In the genomic region with DNA sequence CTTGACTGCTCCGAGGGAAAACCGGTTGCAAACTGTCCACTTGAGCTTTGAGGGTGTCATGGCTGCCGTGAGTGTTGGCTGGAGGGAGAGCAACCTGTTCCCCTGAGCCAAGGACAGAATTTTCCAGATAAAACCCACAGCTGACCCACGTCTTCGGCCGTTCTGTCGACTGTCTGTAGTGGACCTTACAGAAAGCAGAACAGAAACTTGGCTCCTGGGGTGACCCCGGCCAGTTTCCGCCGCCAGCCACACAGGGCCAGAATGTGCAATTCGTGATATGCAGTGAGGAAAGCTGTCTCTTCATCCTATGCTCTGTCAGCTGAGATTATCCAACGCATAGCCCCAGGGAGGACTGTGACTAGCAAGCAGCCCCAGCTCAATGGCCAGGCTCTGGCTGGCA, we compare ENCODE assay signal across 8 mouse cellular contexts.
DNase-seq lines count a peak whose midpoint lies in the region; ATAC-seq and TF ChIP-seq lines count a peak whose summit lies in the region.

No protein-coding gene starts in this region.

- H3K4me1 ChIP-seq in thymus, adult 2 months (replicated peaks; ENCODE audit: control insufficient read depth, insufficient read depth, low read length): peaks cover 35% of the 10 kb centered on the region
- peaks cover 13% of the 10 kb centered on the region for H3K4me1 ChIP-seq in limb, embryonic 14.5 days (ENCODE audit: control insufficient read depth, insufficient read depth, low read length)
- H3K4me1 ChIP-seq in stomach, postnatal 0 days (replicated peaks; ENCODE audit: control insufficient read depth, insufficient read depth): no peaks in the 10 kb centered on the region

- H3K9me3 ChIP-seq in limb, embryonic 14.5 days (ENCODE audit: control insufficient read depth, low read length): no peaks in the 10 kb centered on the region
- H3K9me3 ChIP-seq in stomach, postnatal 0 days (ENCODE audit: control insufficient read depth, low read length): no peaks in the 10 kb centered on the region

- H3K27me3 ChIP-seq in thymus, adult 2 months (ENCODE audit: control insufficient read depth, insufficient read depth, low read length): no peaks in the 10 kb centered on the region
- no peaks in the 10 kb centered on the region for H3K27me3 ChIP-seq in limb, embryonic 14.5 days (ENCODE audit: control insufficient read depth, insufficient read depth, low read length)
- no peaks in the 10 kb centered on the region for H3K27me3 ChIP-seq in stomach, postnatal 0 days (ENCODE audit: control insufficient read depth, insufficient read depth, low read length)

- H3K9ac ChIP-seq in limb, embryonic 14.5 days (ENCODE audit: low read depth, low read length, severe bottlenecking): no peak overlapping the region
- no peak overlapping the region for H3K9ac ChIP-seq in stomach, postnatal 0 days (ENCODE audit: low read length)

- no peak for TF ChIP-seq EP300 in stomach, postnatal 0 days (optimal IDR thresholded peaks at IDR 0.05)

- no peak for TF ChIP-seq POLR2A in thymus, adult 2 months (IDR thresholded peaks at IDR 0.05; ENCODE audit: control insufficient read depth, extremely low read depth, insufficient read depth, low read length, poor library complexity)
- TF ChIP-seq POLR2A in limb, embryonic 14.5 days (IDR thresholded peaks at IDR 0.05; ENCODE audit: borderline replicate concordance, extremely low read depth, insufficient read depth, insufficient read length): no peak

- no peak overlapping the region for H3K4me2 ChIP-seq in limb, embryonic 14.5 days (replicated peaks; ENCODE audit: low read depth, low read length, severe bottlenecking)
- H3K4me2 ChIP-seq in stomach, postnatal 0 days (replicated peaks; ENCODE audit: low read depth): no peak overlapping the region

- H3K36me3 ChIP-seq in thymus, adult 2 months (ENCODE audit: control insufficient read depth, insufficient read depth, low read length): no peaks in the 10 kb centered on the region
- H3K36me3 ChIP-seq in limb, embryonic 14.5 days (ENCODE audit: control insufficient read depth, insufficient read depth, low read length): peaks cover 12% of the 10 kb centered on the region
- H3K36me3 ChIP-seq in stomach, postnatal 0 days (ENCODE audit: control insufficient read depth, insufficient read depth, low read length): no peaks in the 10 kb centered on the region

- peak overlapping the region; percentile 24; the same call in 1 of the 2 replicates for H3K27ac ChIP-seq in thymus, adult 2 months (ENCODE audit: control insufficient read depth, insufficient read depth, low read length)
- peak overlapping the region; percentile 53; the same call in 1 of the 2 replicates for H3K27ac ChIP-seq in limb, embryonic 14.5 days (replicated peaks; ENCODE audit: low read depth, low read length)
- peak overlapping the region; percentile 46; the same call in 1 of the 2 replicates for H3K27ac ChIP-seq in stomach, postnatal 0 days (replicated peaks)

- no peak for ATAC-seq in limb, embryonic 14.5 days (ENCODE audit: low FRiP score, low read depth)
- no peak for ATAC-seq in stomach, postnatal 0 days (ENCODE audit: low FRiP score, low TSS enrichment)

- DNase-seq in adrenal gland, adult 2 months: peak; percentile 41
- DNase-seq in adrenal gland, postnatal 36 days: no peak
- no peak for DNase-seq in thymus, adult 2 months
- no peak for DNase-seq in thymus, adult 18-20 months
- no peak for DNase-seq in limb, embryonic 14.5 days (ENCODE audit: low spot score)
- no peak for DNase-seq in stomach, postnatal 0 days (ENCODE audit: low spot score)
- DNase-seq in Muller cell, postnatal 12 days (ENCODE audit: inconsistent ontology term): no peak
- DNase-seq in cerebellum, postnatal 36 days: no peak

- H3K4me3 ChIP-seq in thymus, adult 2 months (ENCODE audit: control insufficient read depth, insufficient read depth, low read length): no peak overlapping the region
- H3K4me3 ChIP-seq in limb, embryonic 14.5 days (replicated peaks; ENCODE audit: low read length): no peak overlapping the region
- H3K4me3 ChIP-seq in stomach, postnatal 0 days (ENCODE audit: low read depth, low read length): no peak overlapping the region

- 92% methylated on average over 12 of the region's 12 CpGs for WGBS in thymus, adult 2 months
- WGBS in limb, embryonic 14.5 days: 83% methylated on average over 12 of the region's 12 CpGs
- WGBS in stomach, postnatal 0 days: 57% methylated on average over 12 of the region's 12 CpGs

- no peak for TF ChIP-seq CTCF in thymus, adult 2 months (IDR thresholded peaks at IDR 0.05; ENCODE audit: borderline replicate concordance, control insufficient read depth, extremely low read depth, insufficient read depth, low read length, poor library complexity)
- TF ChIP-seq CTCF in stomach, postnatal 0 days (IDR thresholded peaks at IDR 0.05; ENCODE audit: low read depth): no peak
